Mouse (Mus musculus) megakaryocyte progenitor cell, adult 5-6 weeks (primary cell): ENCODE data around the gene Nms. TPM values are rescaled to one million over a fixed set of nuclear protein-coding genes. Genes with fewer than 3 reads are reported as not detected.

Source experiments
- ATAC-seq: replicated peaks from 2 replicates; pipeline ENCODE4 v1.8.0; 2016; ENCODE audit warnings: mild to moderate bottlenecking, moderate TSS enrichment, inconsistent platforms; ENCODE audit not compliant: poor library complexity
- total RNA-seq, 2 experiments: library from RNA; stranded (forward) in 1 of 2; stranded (reverse) in 1 of 2; fragments of 157-497, 149-512 nt in 1 of 2; fragments of 200-1000 nt in 1 of 2; gene quantifications; 2 replicates each; pipeline versions ENCODE4 v1.2.3 to v1.2.4; 2015 to 2017

The Nms gene
- total RNA-seq, 2 experiments from 2014 or later = not detected

- no peak for ATAC-seq
Measured at GRCm38 (mm10) chr1:38992365-38992764, 53.4 kb downstream of the Nms start.

Other genes starting within 250 kb of the Nms start
- not detected in 2 replicates for gene Lonrf2, start 102.4 kb upstream of the Nms start, total RNA-seq (2015)
- 0.10 and 0.21 TPM in 2 replicates for gene Lonrf2, start 102.4 kb upstream of the Nms start, total RNA-seq (2017)
- 0.32 and 1.7 TPM in 2 replicates for gene Chst10, start 41.0 kb upstream of the Nms start, total RNA-seq (2015)
- gene Chst10, start 41.0 kb upstream of the Nms start, total RNA-seq (2017) = 0.25 and 0.57 TPM in 2 replicates
- 67.0 and 76.1 TPM in 2 replicates for gene Pdcl3, start 46.5 kb downstream of the Nms start, total RNA-seq (2015)
- 56.1 and 63.5 TPM in 2 replicates for gene Pdcl3, start 46.5 kb downstream of the Nms start, total RNA-seq (2017)